Mouse (Mus musculus) megakaryocyte, embryonic 14.5 days (primary cell): ENCODE data around the gene Olfr58. TPM values are rescaled to one million over a fixed set of nuclear protein-coding genes. Genes with fewer than 3 reads are reported as not detected.
"Not testable (repeated sequence)": the region's sequence is repeated elsewhere in the genome, so short reads cannot be mapped to it uniquely, and the experiment has no call there.

ENCODE experiments used
- H3K27me3 ChIP-seq: replicated peaks from 2 replicates; pipeline ENCODE3; 2012; ENCODE audit warnings: inconsistent platforms
- H3K36me3 ChIP-seq: replicated peaks from 2 replicates; pipeline ENCODE3; 2012; ENCODE audit warnings: low read length, inconsistent platforms, mixed read lengths
- H3K4me1 ChIP-seq: 2 replicates; pipeline ENCODE4 v1.6.1; 2012; ENCODE audit warnings: inconsistent platforms
- H3K4me3 ChIP-seq: replicated peaks from 2 replicates; pipeline ENCODE3; 2012; ENCODE audit warnings: moderate library complexity, mild to moderate bottlenecking, inconsistent platforms
- H3K9me3 ChIP-seq: 2 replicates; pipeline ENCODE4 v1.6.1; 2012; ENCODE audit warnings: inconsistent platforms
- FLI1 ChIP-seq: IDR thresholded peaks from 2 replicates; pipeline ENCODE4 v1.6.1; 2012; ENCODE audit warnings: low read length, inconsistent platforms, mixed read lengths
- GATA1 ChIP-seq: IDR thresholded peaks from 3 replicates; pipeline ENCODE4 v1.6.1; 2012; ENCODE audit warnings: mixed read lengths, low read length, inconsistent platforms, borderline replicate concordance
- polyA plus RNA-seq: library from polyadenylated mRNA; stranded (reverse); fragments of >175 nt; gene quantifications from 2 replicates; pipeline ENCODE4 v1.2.3, GENCODE M21; 2012; ENCODE audit warnings: low replicate concordance; ENCODE audit not compliant: insufficient read depth

Gene Olfr58
- polyA plus RNA-seq, result not detected in 2 replicates

DNA sequence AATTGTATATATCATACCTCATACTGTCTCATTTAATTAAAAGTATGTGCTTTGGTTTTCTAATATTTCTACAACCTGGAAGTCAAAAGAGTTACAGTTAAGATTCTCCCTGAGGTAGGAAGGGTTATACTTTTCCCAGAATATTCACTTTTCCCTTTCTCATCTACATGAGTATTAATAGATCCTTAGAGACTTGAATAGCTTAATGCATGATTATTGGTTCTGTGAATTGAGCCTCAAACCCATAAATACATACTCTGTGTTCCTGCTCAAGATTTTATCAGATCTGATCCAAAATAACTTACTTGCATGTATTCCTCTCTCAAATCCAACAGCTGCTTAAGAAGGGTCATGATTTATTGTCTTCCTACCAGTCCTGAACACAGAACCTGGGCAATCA lies at the start of gene Olfr58:
TSS of gene Olfr58 (plus strand) at position 301 of the 400 bp plus-strand sequence.
- H3K36me3 ChIP-seq, result peaks cover 3% of the 10 kb centered on the region
- TF ChIP-seq FLI1 (no peak), GATA1 (no peak)

DNA sequence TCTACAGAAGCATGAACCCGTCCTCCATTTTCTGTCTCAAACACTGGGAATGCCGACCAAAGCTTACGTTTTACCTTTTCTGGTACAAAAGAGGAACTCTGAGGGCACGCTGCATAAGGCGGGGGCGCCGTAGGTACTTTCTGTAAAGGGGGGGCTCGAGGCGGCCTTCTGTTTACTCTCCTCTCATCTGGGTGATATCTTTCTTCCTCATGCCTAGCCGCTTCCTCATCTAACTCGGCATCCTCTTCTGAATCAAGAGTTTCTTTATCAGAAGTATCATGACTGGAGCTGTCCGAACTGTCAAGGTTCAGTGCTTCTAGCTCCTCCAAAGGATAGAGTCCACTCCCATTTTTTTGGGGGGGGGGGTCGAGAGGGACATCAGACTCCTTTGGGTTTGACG lies 10.9 kb upstream of the Olfr58 start:
- Histone ChIP-seq H3K4me1 (peaks cover 2% of the 10 kb centered on the region; the same call in 1 of the 2 replicates), H3K36me3 (peaks cover 7% of the 10 kb centered on the region), H3K4me3 (no peak overlapping the region), H3K9me3 (peaks cover 51% of the 10 kb centered on the region), H3K27me3 (no peaks in the 10 kb centered on the region)
- TF ChIP-seq FLI1 (no peak), GATA1 (no peak)

More for the DNA sequence above, at the start of gene Olfr58:
- peaks cover 10% of the 10 kb centered on the region for H3K4me1 ChIP-seq
- H3K4me3 ChIP-seq, result no peak within 1 kb of the TSS
- no peaks in the 10 kb centered on the region for H3K9me3 ChIP-seq
- H3K27me3 ChIP-seq, result no peaks in the 10 kb centered on the region

DNA sequence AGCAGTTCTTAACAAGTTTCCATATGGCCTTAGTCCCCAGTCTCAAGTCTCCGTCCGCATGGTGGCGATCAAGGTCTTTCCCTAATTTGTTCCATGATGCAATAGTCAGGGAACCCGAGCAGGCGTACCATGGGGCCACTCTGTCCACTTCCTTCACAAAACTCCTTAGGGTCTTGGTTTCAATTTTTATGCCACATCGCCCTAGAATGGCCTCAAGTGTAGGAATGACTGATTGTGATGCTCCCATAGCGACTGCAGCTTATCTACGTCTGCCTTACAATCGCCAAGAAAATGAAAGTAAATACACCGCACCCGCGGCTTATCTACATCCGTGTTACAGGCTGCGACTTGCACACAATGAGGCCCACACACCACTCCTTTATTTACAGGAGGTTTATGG lies 10.4 kb upstream of the Olfr58 start:
- H3K36me3 ChIP-seq, result peaks cover 4% of the 10 kb centered on the region
- H3K4me1 ChIP-seq, result peaks cover 3% of the 10 kb centered on the region; the same call in 1 of the 2 replicates
- H3K4me3 ChIP-seq, result no peak overlapping the region
- TF ChIP-seq FLI1, result no peak
- no peak for TF ChIP-seq GATA1
- H3K9me3 ChIP-seq, result peaks cover 46% of the 10 kb centered on the region
- H3K27me3 ChIP-seq, result no peaks in the 10 kb centered on the region

DNA sequence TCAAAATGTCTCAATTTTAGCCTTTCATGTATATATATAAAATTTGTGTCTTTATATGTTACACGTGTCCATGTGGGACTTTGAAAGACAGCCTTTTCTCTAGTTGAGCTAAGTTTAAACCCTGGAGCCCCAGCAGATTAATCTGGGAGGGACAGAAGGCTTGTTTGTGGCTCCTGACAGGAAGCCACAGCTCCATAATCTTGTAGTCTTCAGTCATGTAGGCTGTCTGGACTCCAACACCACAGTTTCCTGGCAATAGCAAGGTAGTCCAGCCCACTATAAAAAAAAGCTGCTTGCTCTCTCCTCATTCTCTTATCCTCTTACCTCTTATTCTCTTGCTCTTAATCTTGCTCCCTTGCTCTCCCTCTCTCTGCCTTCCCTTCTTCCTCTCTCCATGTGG lies 22.9 kb downstream of the Olfr58 start:
- Histone ChIP-seq H3K4me1 (peaks cover 35% of the 10 kb centered on the region), H3K27me3 (no peaks in the 10 kb centered on the region), H3K9me3 (no peaks in the 10 kb centered on the region), H3K36me3 (no peaks in the 10 kb centered on the region), H3K4me3 (no peak overlapping the region)
- TF ChIP-seq FLI1 (peak; percentile 16; the same call in 1 of the 2 replicates), GATA1 (peak; percentile 79; the same call in 1 of the 3 replicates)

DNA sequence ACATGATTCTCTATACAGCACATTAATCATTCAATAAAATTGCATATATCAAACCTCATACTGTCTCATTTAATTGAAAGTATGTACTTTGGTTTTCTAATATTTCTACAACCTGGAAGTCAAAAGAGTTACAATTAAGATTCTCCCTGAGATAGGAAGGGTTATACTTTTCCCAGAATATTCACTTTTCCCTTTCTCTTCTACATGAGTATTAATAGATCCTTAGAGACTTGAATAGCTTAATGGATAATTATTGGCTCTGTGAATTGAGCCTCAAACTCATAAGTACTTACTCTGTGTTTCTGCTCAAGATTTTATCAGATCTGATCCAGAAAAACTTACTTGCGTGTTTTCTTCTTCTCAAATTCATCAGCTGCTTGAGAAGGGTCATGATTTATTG lies 24.5 kb downstream of the Olfr58 start, which contains the start of gene Olfr859:
TSS of gene Olfr859 (plus strand) at position 301 of the 400 bp plus-strand sequence.
- not testable (repeated sequence) for H3K27me3 ChIP-seq, H3K4me3 ChIP-seq, H3K36me3 ChIP-seq, H3K9me3 ChIP-seq
- H3K4me1 ChIP-seq, result peaks cover 29% of the 10 kb centered on the region

Other genes starting within 250 kb of the Olfr58 start
- not detected in 2 replicates for gene Olfr853, start 239.2 kb upstream of the Olfr58 start, polyA plus RNA-seq
- gene Olfr854, start 212.9 kb upstream of the Olfr58 start, polyA plus RNA-seq, result not detected in 2 replicates
- gene Olfr855, start 197.7 kb upstream of the Olfr58 start, polyA plus RNA-seq, result not detected in 2 replicates
- gene Zfp317, start 158.2 kb upstream of the Olfr58 start, polyA plus RNA-seq, result 0.28 and 0.54 TPM in 2 replicates
- gene Olfr857, start 70.8 kb upstream of the Olfr58 start, polyA plus RNA-seq, result not detected in 2 replicates
- not detected in 2 replicates for gene Olfr859, start 24.6 kb downstream of the Olfr58 start, polyA plus RNA-seq
- not detected in 2 replicates for gene Olfr860, start 69.5 kb downstream of the Olfr58 start, polyA plus RNA-seq
- not detected in 2 replicates for gene Olfr862, start 107.7 kb downstream of the Olfr58 start, polyA plus RNA-seq
- gene Olfr77, start 136.6 kb downstream of the Olfr58 start, polyA plus RNA-seq, result 0.03 TPM in 1 of 2 replicates, not detected in the other
- gene Olfr866, start 247.8 kb downstream of the Olfr58 start, polyA plus RNA-seq, result not detected in 2 replicates